Mouse (Mus musculus) central nervous system, embryonic 14 days (tissue): ENCODE data around the gene Crmp1. TPM values are rescaled to one million over a fixed set of nuclear protein-coding genes. Genes with fewer than 3 reads are reported as not detected.

Source experiments
- polyA plus RNA-seq: library from polyadenylated mRNA; depleted of rRNA; stranded (reverse); fragments of >200 nt; gene quantifications from 2 replicates; pipeline ENCODE4 v1.2.3, GENCODE M21; 2012; rRNA removed

Crmp1 gene
- 763 and 862 TPM in 2 replicates for polyA plus RNA-seq

GRCm38 (mm10) chr5:37241651-37242151 is at the start of gene Crmp1:
Crmp1 (plus strand) TSS chr5:37241940.

GRCm38 (mm10) chr5:37336485-37337105 is 94.9 kb downstream of the Crmp1 start, which contains the start of gene Evc:
Evc (minus strand) TSS chr5:37336894.

GRCm38 (mm10) chr5:37338288-37338687 is 96.5 kb downstream of the Crmp1 start, which contains the start of gene Evc2:
Evc2 (plus strand) TSS chr5:37338499.

Other genes starting within 250 kb of the Crmp1 start
- gene Gm1043, start 156.6 kb upstream of the Crmp1 start, polyA plus RNA-seq = 7.2 and 8.0 TPM in 2 replicates
- 18.0 and 27.3 TPM in 2 replicates for gene Evc, start 95.0 kb downstream of the Crmp1 start, polyA plus RNA-seq
- gene Evc2, start 96.6 kb downstream of the Crmp1 start, polyA plus RNA-seq = 12.8 and 17.3 TPM in 2 replicates